Mouse (Mus musculus): Measurements from ENCODE around the gene Hist1h2an. TPM values are rescaled to one million over a fixed set of nuclear protein-coding genes. Genes with fewer than 3 reads are reported as not detected.
"Not testable (repeated sequence)": the region's sequence is repeated elsewhere in the genome, so short reads cannot be mapped to it uniquely, and the experiment has no call there.

Gene Hist1h2an
- polyA plus RNA-seq, 1 experiment from 2014 or later, result 10.7 TPM

GRCm38 (mm10) chr13:21797163-21797562, 10.1 kb upstream of the Hist1h2an start:
- H3K9ac ChIP-seq, result not testable (repeated sequence)

GRCm38 (mm10) chr13:21795584-21795983, 8.6 kb upstream of the Hist1h2an start:
- H3K27ac ChIP-seq, result no peak overlapping the region
- H3K36me3 ChIP-seq, result no peaks in the 10 kb centered on the region
- H3K9me3 ChIP-seq, result no peaks in the 10 kb centered on the region
- WGBS, result 91% methylated on average over 7 of the region's 7 CpGs
- no peak for ATAC-seq (ENCODE audit: borderline replicate concordance, extremely low read depth, low FRiP score, low TSS enrichment)
- peaks cover 8% of the 10 kb centered on the region; the same call in 1 of the 2 replicates for H3K4me1 ChIP-seq
- no peaks in the 10 kb centered on the region for H3K27me3 ChIP-seq
- H3K4me3 ChIP-seq, result no peak overlapping the region
- H3K4me2 ChIP-seq, result no peak overlapping the region
- H3K9ac ChIP-seq, result no peak overlapping the region

More at GRCm38 (mm10) chr13:21797163-21797562, 10.1 kb upstream of the Hist1h2an start:
- not testable (repeated sequence) for H3K36me3 ChIP-seq; H3K4me1 ChIP-seq; H3K9me3 ChIP-seq; H3K4me3 ChIP-seq; H3K27me3 ChIP-seq; ATAC-seq (ENCODE audit: borderline replicate concordance, extremely low read depth, low FRiP score, low TSS enrichment); H3K27ac ChIP-seq; H3K4me2 ChIP-seq

- no peaks in the 10 kb centered on the region for H3K27me3 ChIP-seq
- 6% methylated on average over 17 of the region's 18 CpGs for WGBS
- H3K36me3 ChIP-seq, result no peaks in the 10 kb centered on the region
- peaks cover 32% of the 10 kb centered on the region for H3K4me1 ChIP-seq
- peak overlapping the region; percentile 54 for H3K4me2 ChIP-seq
- peak overlapping the region; percentile 21 for H3K4me3 ChIP-seq
- peak overlapping the region; percentile 32 for H3K9ac ChIP-seq
- no peak for ATAC-seq (ENCODE audit: borderline replicate concordance, extremely low read depth, low FRiP score, low TSS enrichment)
- H3K9me3 ChIP-seq, result no peaks in the 10 kb centered on the region
- peak overlapping the region; percentile 63 for H3K27ac ChIP-seq
Measured at GRCm38 (mm10) chr13:21790601-21791283, 3.7 kb upstream of the Hist1h2an start.

- 54% methylated on average over 6 of the region's 6 CpGs for WGBS
- no peak overlapping the region for H3K9ac ChIP-seq
- no peaks in the 10 kb centered on the region for H3K36me3 ChIP-seq
- H3K4me1 ChIP-seq, result peaks cover 38% of the 10 kb centered on the region
- H3K9me3 ChIP-seq, result no peaks in the 10 kb centered on the region
- no peak overlapping the region for H3K4me3 ChIP-seq
- no peak overlapping the region for H3K4me2 ChIP-seq
- no peaks in the 10 kb centered on the region for H3K27me3 ChIP-seq
- peak overlapping the region; percentile 24; the same call in 1 of the 2 replicates for H3K27ac ChIP-seq
- ATAC-seq (ENCODE audit: borderline replicate concordance, extremely low read depth, low FRiP score, low TSS enrichment), result no peak
Measured at GRCm38 (mm10) chr13:21789925-21790324, 2.9 kb upstream of the Hist1h2an start.

GRCm38 (mm10) chr13:21787760-21788593, 959 bp upstream of the Hist1h2an start:
- peak overlapping the region; percentile 29 for H3K9ac ChIP-seq
- peak overlapping the region; percentile 38 for H3K4me3 ChIP-seq
- no peaks in the 10 kb centered on the region for H3K27me3 ChIP-seq
- peak overlapping the region; percentile 93 for H3K27ac ChIP-seq
- no peaks in the 10 kb centered on the region for H3K9me3 ChIP-seq
- peak; percentile 2; the same call in 1 of the 2 replicates for ATAC-seq (ENCODE audit: borderline replicate concordance, extremely low read depth, low FRiP score, low TSS enrichment)
- no peaks in the 10 kb centered on the region for H3K36me3 ChIP-seq
- peak overlapping the region; percentile 50 for H3K4me2 ChIP-seq
- 21% methylated on average over 15 of the region's 21 CpGs for WGBS
- peaks cover 49% of the 10 kb centered on the region for H3K4me1 ChIP-seq

- Histone ChIP-seq H3K4me1 (peaks cover 48% of the 10 kb centered on the region), H3K27me3 (no peaks in the 10 kb centered on the region), H3K9ac (peak overlapping the region; percentile 49), H3K4me2 (peak overlapping the region; percentile 54), H3K4me3 (peak overlapping the region; percentile 38), H3K27ac (peak overlapping the region; percentile 93), H3K9me3 (no peaks in the 10 kb centered on the region), H3K36me3 (no peaks in the 10 kb centered on the region)
- ATAC-seq (ENCODE audit: borderline replicate concordance, extremely low read depth, low FRiP score, low TSS enrichment), result no peak
- 2% methylated on average over 8 of the region's 8 CpGs for WGBS
Measured at GRCm38 (mm10) chr13:21786189-21786898, 674 bp downstream of the Hist1h2an start.

GRCm38 (mm10) chr13:21784311-21784710, 2.7 kb downstream of the Hist1h2an start:
- Histone ChIP-seq H3K27ac (peak overlapping the region; percentile 91), H3K9ac (peak overlapping the region; percentile 37), H3K4me1 (peaks cover 39% of the 10 kb centered on the region), H3K4me2 (peak overlapping the region; percentile 70), H3K27me3 (no peaks in the 10 kb centered on the region), H3K36me3 (no peaks in the 10 kb centered on the region), H3K4me3 (peak overlapping the region; percentile 49; the same call in 1 of the 2 replicates), H3K9me3 (no peaks in the 10 kb centered on the region)
- WGBS, result 27% methylated on average over 6 of the region's 6 CpGs
- ATAC-seq (ENCODE audit: borderline replicate concordance, extremely low read depth, low FRiP score, low TSS enrichment), result no peak

GRCm38 (mm10) chr13:21783734-21784161, 3.3 kb downstream of the Hist1h2an start:
- Histone ChIP-seq H3K27ac (peak overlapping the region; percentile 91), H3K9ac (peak overlapping the region; percentile 37), H3K4me1 (peaks cover 39% of the 10 kb centered on the region), H3K27me3 (no peaks in the 10 kb centered on the region), H3K9me3 (no peaks in the 10 kb centered on the region), H3K36me3 (no peaks in the 10 kb centered on the region), H3K4me3 (peak overlapping the region; percentile 49), H3K4me2 (peak overlapping the region; percentile 70)
- no peak for ATAC-seq (ENCODE audit: borderline replicate concordance, extremely low read depth, low FRiP score, low TSS enrichment)
- 3% methylated on average over 9 of the region's 9 CpGs for WGBS

- Histone ChIP-seq H3K36me3 (no peaks in the 10 kb centered on the region), H3K9ac (peak within 1 kb of the TSS; percentile 66), H3K4me2 (peak within 1 kb of the TSS; percentile 70), H3K4me1 (peaks cover 36% of the 10 kb centered on the region), H3K27me3 (no peaks in the 10 kb centered on the region), H3K4me3 (peak within 1 kb of the TSS; percentile 49), H3K27ac (peak within 1 kb of the TSS; percentile 91), H3K9me3 (no peaks in the 10 kb centered on the region)
- 0% methylated on average over 13 of the region's 20 CpGs for WGBS
- ATAC-seq (ENCODE audit: borderline replicate concordance, extremely low read depth, low FRiP score, low TSS enrichment), result peak; percentile 76; the same call in 1 of the 2 replicates
Measured at GRCm38 (mm10) chr13:21783255-21783617, 3.8 kb downstream of the Hist1h2an start, which contains the start of gene Hist1h3i. Gene Hist1h3i, minus strand, starts transcription at chr13:21783370.

- not testable (repeated sequence) for H3K36me3 ChIP-seq
- WGBS, result under 1% methylated on average over 14 of the region's 35 CpGs
Measured at GRCm38 (mm10) chr13:21782361-21783254, 4.4 kb downstream of the Hist1h2an start.

GRCm38 (mm10) chr13:21781639-21782038, 5.4 kb downstream of the Hist1h2an start:
- H3K27ac ChIP-seq, result peak overlapping the region; percentile 17
- no peak overlapping the region for H3K9ac ChIP-seq
- peaks cover 37% of the 10 kb centered on the region for H3K4me1 ChIP-seq
- H3K4me3 ChIP-seq, result no peak overlapping the region
- H3K27me3 ChIP-seq, result no peaks in the 10 kb centered on the region
- no peak for ATAC-seq (ENCODE audit: borderline replicate concordance, extremely low read depth, low FRiP score, low TSS enrichment)
- no peak overlapping the region; the same call in 1 of the 2 replicates for H3K4me2 ChIP-seq
- no peaks in the 10 kb centered on the region for H3K36me3 ChIP-seq
- H3K9me3 ChIP-seq, result no peaks in the 10 kb centered on the region
- whole genome bisulfite sequencing, result 82% methylated on average over 1 of the region's 1 CpGs

More at GRCm38 (mm10) chr13:21782361-21783254, 4.4 kb downstream of the Hist1h2an start:
- not testable (repeated sequence) for ATAC-seq (ENCODE audit: borderline replicate concordance, extremely low read depth, low FRiP score, low TSS enrichment); H3K9me3 ChIP-seq; H3K27me3 ChIP-seq
- peak overlapping the region; percentile 70 for H3K4me2 ChIP-seq
- H3K4me1 ChIP-seq, result peaks cover 35% of the 10 kb centered on the region
- H3K9ac ChIP-seq, result peak overlapping the region; percentile 66
- H3K4me3 ChIP-seq, result peak overlapping the region; percentile 49
- H3K27ac ChIP-seq, result peak overlapping the region; percentile 91

Measured in lung, embryonic 15.5 days (tissue).